Mouse (Mus musculus): Measurements from ENCODE around the gene 2010111I01Rik.

- TF ChIP-seq POLR2A (IDR thresholded peaks at IDR 0.05; ENCODE audit: borderline replicate concordance, control insufficient read depth, low read depth, low read length) (no peak), CTCF (IDR thresholded peaks at IDR 0.05; ENCODE audit: control insufficient read depth, insufficient read depth, low read length) (no peak)
Observed at GRCm38 (mm10) chr13:63277316-63277715, 312.6 kb downstream of the 2010111I01Rik start.
